Mouse (Mus musculus): ENCODE results near the gene D17H6S53E.

- TF ChIP-seq POLR2A (IDR thresholded peaks at IDR 0.05; ENCODE audit: borderline replicate concordance, extremely low read depth, low read depth, low read length) (no peak), CTCF (IDR thresholded peaks at IDR 0.05; ENCODE audit: insufficient read depth, low read length) (peak; percentile 41; the same call in 1 of the 2 replicates)
These were observed 40.3 kb downstream of the D17H6S53E start for GRCm38 (mm10) chr17:35166352-35167035.
